Mouse (Mus musculus): ENCODE data around the gene Csnk2b. TPM values are rescaled to one million over a fixed set of nuclear protein-coding genes. Genes with fewer than 3 reads are reported as not detected.
A peak's percentile ranks its signal among the peaks of the same experiment; 100 is the strongest.

Csnk2b gene
- polyA plus RNA-seq (2015; fragmentation: Nextera tagmentation; extraction: Ambion mirVana) = 281 and 284 TPM in 2 replicates

DNA sequence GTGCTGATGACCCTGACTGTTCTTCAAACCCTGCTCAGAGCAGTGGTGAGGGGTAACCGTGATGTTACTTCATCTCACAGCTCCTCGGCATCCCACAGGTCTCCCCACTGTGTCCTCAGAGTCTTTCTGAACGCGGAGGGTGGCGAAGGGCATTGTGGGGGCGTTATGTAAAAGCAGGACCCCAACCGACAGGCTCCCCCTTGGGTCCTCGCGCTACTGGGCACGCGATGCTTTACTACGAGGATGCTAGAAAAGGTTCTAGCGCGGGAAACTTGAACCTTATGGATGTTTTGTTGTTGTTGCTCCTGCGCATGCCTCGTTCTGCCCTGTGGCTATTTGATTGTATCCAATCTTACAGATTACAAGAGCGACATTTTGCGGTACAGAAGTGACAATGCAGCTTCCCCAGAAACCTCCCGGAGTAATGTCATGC, at the start of gene Csnk2b:
Gene Csnk2b (minus strand): TSS at position 183 of the 433 bp plus-strand sequence.
- H3K27ac ChIP-seq = peak within 1 kb of the TSS; percentile 94
- H3K27me3 ChIP-seq = no peaks in the 10 kb centered on the region
- H3K9ac ChIP-seq = peak within 1 kb of the TSS; percentile 98
- peaks cover 41% of the 10 kb centered on the region for H3K4me1 ChIP-seq
- no peaks in the 10 kb centered on the region for H3K9me3 ChIP-seq (replicated peaks)
- 0% methylated on average over 19 of the region's 19 CpGs for WGBS
- H3K4me3 ChIP-seq (replicated peaks) = peak within 1 kb of the TSS; percentile 97
- H3K36me3 ChIP-seq = peaks cover 51% of the 10 kb centered on the region
- peak within 1 kb of the TSS; percentile 96 for H3K4me2 ChIP-seq
- no peak; the same call in 1 of the 2 replicates for ATAC-seq (replicated peaks; ENCODE audit: low FRiP score)

DNA sequence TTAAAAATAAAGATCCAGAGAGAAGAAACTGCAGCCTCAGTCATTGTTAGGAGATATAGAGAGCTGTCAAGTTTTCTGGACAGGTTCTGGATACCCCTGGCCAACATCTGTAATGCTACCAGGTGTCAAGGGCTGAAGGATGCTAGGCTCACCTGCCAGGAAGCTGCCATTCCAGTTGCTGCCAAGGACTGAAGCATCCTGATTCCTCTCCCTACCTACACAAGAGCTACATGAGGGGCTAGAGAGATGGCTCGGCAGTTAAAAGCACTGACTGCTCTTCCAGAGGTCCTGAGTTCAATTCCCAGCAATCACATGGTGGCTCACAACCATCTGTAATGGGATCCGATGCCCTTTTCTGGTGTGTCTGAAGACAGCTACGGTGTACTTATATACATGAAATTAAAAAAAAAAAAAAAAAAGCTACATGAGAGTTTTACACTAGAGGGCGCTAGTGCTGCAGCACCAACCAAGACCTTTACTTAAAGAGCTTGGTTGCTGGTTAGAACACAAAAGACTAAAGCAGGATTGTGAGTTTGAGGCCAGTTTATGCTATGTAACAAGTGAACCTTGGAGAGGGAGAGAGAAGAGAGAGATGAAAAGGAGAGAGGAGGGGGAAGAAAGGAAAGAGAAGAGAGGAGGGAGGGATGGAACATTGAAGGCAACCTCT, 46.8 kb upstream of the Csnk2b start:
- Histone ChIP-seq H3K4me2 (no peak overlapping the region), H3K4me1 (peaks cover 13% of the 10 kb centered on the region), H3K36me3 (no peaks in the 10 kb centered on the region), H3K27me3 (no peaks in the 10 kb centered on the region), H3K9ac (no peak overlapping the region), H3K4me3 (replicated peaks) (no peak overlapping the region), H3K27ac (0 out of 2 replicates have a peak overlapping the region, but pooled peaks have one; percentile 39), H3K9me3 (replicated peaks) (no peaks in the 10 kb centered on the region)
- 19% methylated on average over 4 of the region's 4 CpGs for WGBS
- no peak for ATAC-seq (replicated peaks; ENCODE audit: low FRiP score)

DNA sequence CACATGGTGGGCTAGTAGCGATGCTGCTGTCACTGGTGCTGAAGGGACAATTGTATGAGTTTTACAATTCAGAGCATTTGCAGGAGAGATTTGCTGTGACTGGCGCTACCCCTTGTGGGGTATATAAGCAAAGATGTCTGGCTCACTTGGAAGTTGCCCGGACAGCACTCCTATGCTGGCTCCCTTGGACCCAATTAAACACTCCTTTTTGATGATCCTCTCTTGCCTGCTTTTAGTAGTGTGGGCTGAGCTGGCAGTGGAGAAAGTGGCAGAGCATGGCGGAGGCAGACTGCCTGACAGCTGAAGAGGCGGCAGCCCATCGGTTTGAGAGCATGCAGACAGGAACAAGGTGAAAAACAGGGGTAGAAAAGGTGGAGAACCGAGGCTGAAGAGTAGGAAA, 45.9 kb upstream of the Csnk2b start:
- Histone ChIP-seq H3K9ac (no peak overlapping the region), H3K9me3 (replicated peaks) (no peaks in the 10 kb centered on the region), H3K4me1 (peaks cover 19% of the 10 kb centered on the region), H3K27me3 (no peaks in the 10 kb centered on the region), H3K4me2 (no peak overlapping the region), H3K4me3 (replicated peaks) (no peak overlapping the region), H3K27ac (no peak overlapping the region), H3K36me3 (no peaks in the 10 kb centered on the region)
- no peak for ATAC-seq (replicated peaks; ENCODE audit: low FRiP score)
- 83% methylated on average over 7 of the region's 7 CpGs for WGBS

DNA sequence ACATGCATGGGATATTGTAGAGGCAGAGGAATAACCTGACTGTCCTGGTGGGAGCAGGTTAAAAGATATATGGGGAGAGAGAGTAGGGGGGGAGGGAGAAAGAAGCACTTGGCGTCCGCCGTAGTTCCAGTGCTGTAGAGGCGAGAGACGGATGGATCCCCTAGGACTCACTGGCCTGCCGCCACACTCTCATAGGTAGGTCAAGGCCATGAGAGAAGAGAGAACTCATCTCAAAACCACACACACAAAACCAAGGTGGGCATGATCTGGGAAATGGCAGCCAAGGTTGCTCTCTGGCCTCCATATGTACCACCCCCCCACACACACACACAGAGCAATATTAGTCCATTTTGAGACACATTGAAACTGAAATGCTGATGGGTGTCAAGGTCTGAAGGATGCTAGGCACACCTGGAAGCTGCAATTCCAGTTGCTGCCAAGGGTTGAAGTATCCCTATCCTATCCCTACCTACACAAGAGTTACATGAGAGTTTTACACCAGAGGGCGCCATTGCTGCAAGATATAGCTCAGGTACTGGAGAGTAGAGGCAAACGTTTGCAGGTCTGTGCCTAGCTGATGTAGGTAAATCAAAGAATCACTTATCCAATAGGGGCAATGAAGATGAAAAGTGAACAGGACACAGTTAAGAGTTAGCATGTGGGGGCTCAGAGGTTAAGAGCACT, 44.6 kb upstream of the Csnk2b start:
- H3K36me3 ChIP-seq = peaks cover 13% of the 10 kb centered on the region
- peak overlapping the region; percentile 89 for H3K4me2 ChIP-seq
- H3K9me3 ChIP-seq (replicated peaks) = no peaks in the 10 kb centered on the region
- peaks cover 32% of the 10 kb centered on the region for H3K4me1 ChIP-seq
- peak overlapping the region; percentile 44; the same call in 1 of the 2 replicates for H3K9ac ChIP-seq
- no peaks in the 10 kb centered on the region for H3K27me3 ChIP-seq
- WGBS = 67% methylated on average over 8 of the region's 8 CpGs
- H3K4me3 ChIP-seq (replicated peaks) = peak overlapping the region; percentile 84
- H3K27ac ChIP-seq = peak overlapping the region; percentile 99
- no peak for ATAC-seq (replicated peaks; ENCODE audit: low FRiP score)

DNA sequence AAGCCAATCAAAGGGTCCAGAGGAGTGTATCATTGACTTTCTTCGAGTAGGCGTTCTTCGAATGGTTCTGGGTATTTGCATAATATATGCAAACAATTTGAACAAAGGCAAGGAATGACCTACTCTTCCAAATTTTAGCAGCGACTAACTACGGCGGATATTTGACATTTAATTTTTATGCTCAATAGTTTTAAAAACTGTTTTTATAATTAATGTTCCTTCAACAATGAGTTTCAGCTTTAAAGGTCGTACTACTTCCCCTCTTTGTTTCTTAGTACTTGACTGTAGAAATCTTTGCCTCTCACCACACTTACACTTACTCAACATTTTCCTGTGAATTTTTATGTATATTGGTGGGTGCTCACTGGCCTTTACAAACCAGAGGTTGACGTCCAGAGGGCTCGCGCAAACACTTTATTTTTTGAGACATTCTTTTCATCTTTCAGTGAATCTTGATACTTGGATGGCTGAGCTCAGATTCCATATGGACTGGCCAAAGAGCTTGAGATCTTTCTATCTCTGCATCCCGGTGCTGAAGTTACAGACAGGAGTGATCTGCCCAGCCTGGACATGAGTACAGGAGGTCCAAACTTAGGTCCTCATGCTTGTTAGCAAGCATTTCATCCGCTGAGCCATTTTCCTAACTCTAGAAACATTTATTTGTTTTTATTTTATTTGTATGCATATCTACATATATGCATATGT, 43.8 kb upstream of the Csnk2b start:
- Histone ChIP-seq H3K4me3 (replicated peaks) (peak overlapping the region; percentile 84), H3K4me1 (peaks cover 34% of the 10 kb centered on the region), H3K4me2 (peak overlapping the region; percentile 89), H3K27me3 (no peaks in the 10 kb centered on the region), H3K27ac (peak overlapping the region; percentile 99), H3K36me3 (peaks cover 21% of the 10 kb centered on the region), H3K9ac (peak overlapping the region; percentile 44), H3K9me3 (replicated peaks) (no peaks in the 10 kb centered on the region)
- peak; percentile 90; the same call in 1 of the 2 replicates for ATAC-seq (replicated peaks; ENCODE audit: low FRiP score)
- 21% methylated on average over 12 of the region's 12 CpGs for WGBS

DNA sequence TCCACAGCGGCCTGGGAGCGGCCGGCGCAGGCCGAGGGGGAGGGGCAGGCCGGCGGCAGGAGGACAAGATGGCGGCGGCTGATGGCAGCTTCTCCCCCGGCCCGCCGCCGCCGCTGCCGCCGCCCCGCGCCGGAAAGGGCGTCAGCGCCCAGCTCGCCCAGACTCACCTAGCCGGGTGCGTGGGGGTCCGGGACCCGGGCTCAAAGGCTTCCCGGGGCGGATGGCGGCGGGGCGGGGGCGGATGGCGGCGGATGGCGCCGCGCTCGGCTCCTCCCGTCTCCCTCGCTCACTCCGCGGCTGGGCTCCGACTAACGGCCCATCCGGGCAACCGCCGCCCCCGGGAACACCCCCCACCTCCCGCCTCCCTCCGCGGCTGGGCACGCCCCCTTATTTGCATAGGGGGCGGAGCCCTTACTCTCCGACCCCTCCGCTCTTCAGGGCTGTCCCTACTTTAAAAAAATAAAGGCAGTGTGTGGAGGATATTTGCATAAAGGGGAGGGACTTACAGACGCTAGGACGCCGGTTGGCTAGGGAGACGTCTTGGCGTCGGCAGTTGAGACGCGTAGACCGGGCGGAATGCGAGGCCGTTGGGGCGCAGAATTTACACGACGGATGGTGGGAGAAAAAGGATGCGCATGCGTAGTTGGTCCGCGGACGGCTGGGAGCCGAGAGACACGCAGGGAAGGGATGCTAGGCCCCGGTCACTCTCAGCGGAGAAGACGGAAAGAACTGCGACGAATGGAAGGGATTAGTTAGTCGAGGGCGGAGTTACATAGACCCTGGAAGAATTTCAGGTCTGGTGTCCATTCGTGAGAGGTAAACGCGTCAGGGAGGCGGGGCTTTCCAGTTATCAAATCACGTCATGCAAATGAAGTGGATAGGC, 43.0 kb upstream of the Csnk2b start, which contains the start of gene Prrc2a:
Gene Prrc2a (minus strand): TSS at position 330 of the 883 bp plus-strand sequence.
- Histone ChIP-seq H3K4me3 (replicated peaks) (peak within 1 kb of the TSS; percentile 84), H3K4me2 (peak within 1 kb of the TSS; percentile 89), H3K27ac (peak within 1 kb of the TSS; percentile 99), H3K36me3 (peaks cover 29% of the 10 kb centered on the region), H3K4me1 (peaks cover 34% of the 10 kb centered on the region), H3K9ac (peak within 1 kb of the TSS; percentile 99), H3K9me3 (replicated peaks) (no peaks in the 10 kb centered on the region), H3K27me3 (no peaks in the 10 kb centered on the region)
- ATAC-seq (replicated peaks; ENCODE audit: low FRiP score) = peak; percentile 96
- 1% methylated on average over 59 of the region's 89 CpGs for WGBS

DNA sequence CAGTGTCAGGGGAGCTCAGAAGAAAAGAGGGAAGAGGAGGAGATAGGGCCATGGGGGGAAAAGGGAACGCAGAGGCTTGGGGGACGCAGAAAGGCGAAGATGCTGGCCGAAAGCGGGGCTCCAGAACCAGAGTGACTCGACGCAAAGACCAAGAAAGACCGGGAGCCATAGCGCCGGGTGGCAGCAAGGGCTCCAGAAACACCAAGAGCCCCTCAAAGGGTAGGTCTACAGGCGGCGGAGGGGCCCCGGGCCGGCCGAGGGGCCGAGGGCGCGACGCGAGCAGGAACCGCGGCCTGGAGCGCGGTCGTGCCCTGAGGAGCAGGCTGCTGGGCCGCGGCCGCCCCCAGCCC, 42.3 kb upstream of the Csnk2b start:
- no peaks in the 10 kb centered on the region for H3K9me3 ChIP-seq (replicated peaks)
- peak overlapping the region; percentile 99 for H3K27ac ChIP-seq
- peak overlapping the region; percentile 89 for H3K4me2 ChIP-seq
- H3K4me1 ChIP-seq = peaks cover 34% of the 10 kb centered on the region
- H3K9ac ChIP-seq = peak overlapping the region; percentile 99
- H3K4me3 ChIP-seq (replicated peaks) = peak overlapping the region; percentile 84
- peaks cover 36% of the 10 kb centered on the region for H3K36me3 ChIP-seq
- H3K27me3 ChIP-seq = no peaks in the 10 kb centered on the region
- ATAC-seq (replicated peaks; ENCODE audit: low FRiP score) = no peak
- 0% methylated on average over 26 of the region's 28 CpGs for WGBS

DNA sequence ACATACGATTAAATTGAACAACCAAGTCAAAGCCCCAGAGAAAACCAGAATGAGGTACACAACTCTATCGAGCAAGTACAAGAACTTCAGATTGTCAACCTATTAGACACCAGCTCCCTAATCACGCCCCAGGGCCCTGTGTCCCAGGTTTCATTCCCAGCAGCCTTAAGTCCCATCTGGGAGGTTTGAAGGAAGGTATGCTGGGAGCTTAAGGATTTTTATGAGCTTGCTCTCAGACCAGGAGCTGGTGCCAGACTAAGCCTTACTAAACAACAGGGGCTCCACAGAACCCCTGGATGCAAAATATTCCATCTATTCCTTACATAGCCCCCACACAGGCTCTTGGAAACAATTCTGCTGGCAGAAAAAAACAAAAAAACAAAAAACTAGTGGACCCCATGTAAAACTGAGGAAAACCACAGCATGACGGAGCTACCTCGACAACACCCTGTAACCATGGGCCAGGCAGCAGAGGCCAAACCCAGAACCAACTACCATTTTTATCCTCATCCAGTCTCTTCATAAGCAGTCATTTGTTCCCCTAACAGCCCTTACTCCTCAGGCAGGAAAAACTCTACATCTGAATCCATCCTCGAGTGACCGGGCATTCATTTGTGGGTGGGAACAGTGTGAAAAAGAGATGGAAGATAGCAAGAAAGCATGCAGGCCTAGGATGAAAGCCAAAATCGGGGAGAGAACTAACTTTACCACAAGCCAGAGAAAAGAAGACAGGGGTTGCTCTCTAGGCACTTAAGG, 41.7 kb upstream of the Csnk2b start:
- Histone ChIP-seq H3K27ac (peak overlapping the region; percentile 99), H3K36me3 (peaks cover 42% of the 10 kb centered on the region), H3K27me3 (no peaks in the 10 kb centered on the region), H3K9ac (peak overlapping the region; percentile 99), H3K9me3 (replicated peaks) (no peaks in the 10 kb centered on the region), H3K4me2 (peak overlapping the region; percentile 89), H3K4me3 (replicated peaks) (peak overlapping the region; percentile 84), H3K4me1 (peaks cover 32% of the 10 kb centered on the region)
- 8% methylated on average over 8 of the region's 8 CpGs for WGBS
- ATAC-seq (replicated peaks; ENCODE audit: low FRiP score) = no peak

DNA sequence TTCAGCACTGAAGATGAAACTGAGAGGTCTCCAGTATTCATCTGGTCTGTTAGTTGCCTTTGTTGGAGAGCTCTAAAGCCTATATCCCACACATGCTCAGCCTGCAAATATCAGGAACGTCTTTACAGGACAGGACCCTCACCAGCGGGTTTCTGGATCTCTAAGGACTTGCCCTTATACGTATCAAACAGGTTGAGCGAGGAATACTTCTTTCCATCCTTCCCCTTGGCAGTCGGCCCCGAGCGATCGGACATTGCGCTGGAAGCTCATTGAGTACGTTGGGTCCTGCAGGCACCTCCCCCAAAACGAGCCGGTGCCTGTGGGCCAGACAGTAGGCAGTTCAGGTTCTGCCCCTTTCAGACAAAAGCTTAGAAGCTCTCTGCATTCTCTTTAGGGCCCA, 40.9 kb upstream of the Csnk2b start:
- ATAC-seq (replicated peaks; ENCODE audit: low FRiP score) = no peak
- 0 out of 2 replicates have a peak overlapping the region, but pooled peaks have one; percentile 2 for H3K27ac ChIP-seq
- H3K9me3 ChIP-seq (replicated peaks) = no peaks in the 10 kb centered on the region
- peaks cover 32% of the 10 kb centered on the region for H3K4me1 ChIP-seq
- no peaks in the 10 kb centered on the region for H3K27me3 ChIP-seq
- H3K9ac ChIP-seq = peak overlapping the region; percentile 99
- WGBS = 28% methylated on average over 12 of the region's 12 CpGs
- peak overlapping the region; percentile 89 for H3K4me2 ChIP-seq
- H3K4me3 ChIP-seq (replicated peaks) = peak overlapping the region; percentile 84
- H3K36me3 ChIP-seq = peaks cover 50% of the 10 kb centered on the region

DNA sequence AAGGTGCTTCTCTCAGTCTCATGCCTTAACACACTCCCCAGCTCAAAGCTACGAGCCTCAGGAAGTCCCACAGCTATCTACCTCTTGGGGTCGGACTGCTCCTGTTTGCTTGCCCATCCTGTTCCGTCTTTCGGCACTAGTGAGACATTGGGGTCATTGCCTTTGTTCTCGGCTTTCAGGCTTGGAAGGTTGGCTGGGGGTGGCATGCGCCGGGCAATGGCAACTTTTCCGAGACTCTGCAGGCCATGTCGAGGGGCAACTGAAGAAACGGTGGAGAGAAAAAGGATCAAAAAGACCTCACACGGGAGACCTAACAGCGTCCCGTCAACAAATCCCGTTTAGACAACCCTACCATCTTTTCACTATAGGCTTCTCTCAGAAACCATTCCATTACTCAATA, 40.3 kb upstream of the Csnk2b start:
- Histone ChIP-seq H3K27ac (no peak overlapping the region), H3K36me3 (peaks cover 56% of the 10 kb centered on the region), H3K9me3 (replicated peaks) (no peaks in the 10 kb centered on the region), H3K9ac (peak overlapping the region; percentile 99), H3K4me3 (replicated peaks) (peak overlapping the region; percentile 84), H3K4me2 (peak overlapping the region; percentile 89), H3K27me3 (no peaks in the 10 kb centered on the region), H3K4me1 (peaks cover 32% of the 10 kb centered on the region)
- WGBS = 58% methylated on average over 14 of the region's 14 CpGs
- no peak for ATAC-seq (replicated peaks; ENCODE audit: low FRiP score)
